In genomic region chr8:123211876-123212275, GRCm38 (mm10) we compare ENCODE assay signal across 8 mouse cellular contexts. TPM values are rescaled to one million over a fixed set of nuclear protein-coding genes. Genes with fewer than 3 reads are reported as not detected.
DNase-seq lines count a peak whose midpoint lies in the region; ATAC-seq and TF ChIP-seq lines count a peak whose summit lies in the region.

No protein-coding gene starts in this region.

- peak overlapping the region; percentile 77 for H3K4me3 ChIP-seq in cerebellum, adult 2 months (replicated peaks; ENCODE audit: insufficient read depth, low read depth, low read length)
- peak overlapping the region; percentile 91 for H3K4me3 ChIP-seq in testis, adult 2 months (ENCODE audit: control insufficient read depth, low read depth, low read length)
- H3K4me3 ChIP-seq in liver, embryonic 11.5 days (ENCODE audit: low read depth, low read length): peak overlapping the region; percentile 99

- peaks cover 2% of the 10 kb centered on the region; the same call in 1 of the 2 replicates for H3K4me1 ChIP-seq in cerebellum, adult 2 months (ENCODE audit: control insufficient read depth, insufficient read depth, low read length)
- peaks cover 3% of the 10 kb centered on the region for H3K4me1 ChIP-seq in testis, adult 2 months (ENCODE audit: control insufficient read depth, insufficient read depth, low read length)
- peaks cover 8% of the 10 kb centered on the region; the same call in 1 of the 2 replicates for H3K4me1 ChIP-seq in liver, embryonic 11.5 days (replicated peaks; ENCODE audit: control insufficient read depth, insufficient read depth, low read length)

- H3K27me3 ChIP-seq in cerebellum, adult 2 months (ENCODE audit: control insufficient read depth, insufficient read depth, low read length): no peaks in the 10 kb centered on the region
- H3K27me3 ChIP-seq in testis, adult 2 months (ENCODE audit: control insufficient read depth, insufficient read depth, low read length): no peaks in the 10 kb centered on the region
- no peaks in the 10 kb centered on the region; the same call in 1 of the 2 replicates for H3K27me3 ChIP-seq in liver, embryonic 11.5 days (replicated peaks; ENCODE audit: control insufficient read depth, insufficient read depth, low read length)

- peak overlapping the region; percentile 99 for H3K9ac ChIP-seq in liver, embryonic 11.5 days (ENCODE audit: low read depth, low read length)

- no peak for TF ChIP-seq CTCF in cerebellum, adult 2 months (IDR thresholded peaks at IDR 0.05; ENCODE audit: borderline replicate concordance, insufficient read depth, low read depth, low read length)
- TF ChIP-seq CTCF in testis, adult 2 months (IDR thresholded peaks at IDR 0.05; ENCODE audit: control insufficient read depth, insufficient read depth, insufficient replicate concordance, low read depth, low read length): no peak

- H3K36me3 ChIP-seq in testis, adult 2 months (ENCODE audit: control insufficient read depth, insufficient read depth, low read length): peaks cover 6% of the 10 kb centered on the region
- peaks cover 17% of the 10 kb centered on the region for H3K36me3 ChIP-seq in liver, embryonic 11.5 days (ENCODE audit: control insufficient read depth, insufficient read depth, low read length)

- 37% methylated on average over 10 of the region's 10 CpGs for WGBS in cerebellum, adult 2 months
- WGBS in liver, embryonic 11.5 days: 37% methylated on average over 10 of the region's 10 CpGs

- H3K9me3 ChIP-seq in liver, embryonic 11.5 days (ENCODE audit: control insufficient read depth, low read length): no peaks in the 10 kb centered on the region

- no peak overlapping the region for H3K27ac ChIP-seq in cerebellum, adult 2 months (ENCODE audit: insufficient read depth, low read length)
- H3K27ac ChIP-seq in testis, adult 2 months (ENCODE audit: control insufficient read depth, insufficient read depth, low read depth, low read length): peak overlapping the region; percentile 69
- H3K27ac ChIP-seq in liver, embryonic 11.5 days (ENCODE audit: low read depth, low read length): peak overlapping the region; percentile 66

- peak overlapping the region; percentile 77 for H3K4me2 ChIP-seq in liver, embryonic 11.5 days

- no peak for ATAC-seq in liver, embryonic 11.5 days (replicated peaks; ENCODE audit: low FRiP score)
- ATAC-seq in granulocyte monocyte progenitor cell, adult 5-6 weeks (replicated peaks; ENCODE audit: poor library complexity, severe bottlenecking): no peak

- TF ChIP-seq POLR2A in cerebellum, adult 2 months (IDR thresholded peaks at IDR 0.05; ENCODE audit: borderline replicate concordance, insufficient read depth, low read length): no peak
- no peak for TF ChIP-seq POLR2A in testis, adult 2 months (IDR thresholded peaks at IDR 0.05; ENCODE audit: control insufficient read depth, low read depth, low read length)

- no peak for DNase-seq in cerebellum, adult 2 months
- DNase-seq in cerebellum, postnatal 25 days: no peak
- no peak for DNase-seq in testis, postnatal 14 days (ENCODE audit: low spot score)
- no peak for DNase-seq in liver, embryonic 11.5 days (ENCODE audit: low spot score)
- no peak for DNase-seq in right cerebral cortex, postnatal 10 days (ENCODE audit: low spot score in 2 of 2)
- no peak for DNase-seq in layer of hippocampus, adult 9-10 months (ENCODE audit: low spot score)

RNA-seq across cellular contexts. Expression of gene Chmp1a, which starts 0.7 kb away (rescaled TPM):
- 95.0 and 98.2 TPM in 2 replicates for polyA plus RNA-seq in cerebellum, adult 2 months (2012; rRNA removed)
- polyA plus RNA-seq in testis, adult 2 months (2012; rRNA removed): 98.1 and 98.4 TPM in 2 replicates
- polyA plus RNA-seq in liver, embryonic 11.5 days (2014; fragmentation: Nextera tagmentation; extraction: Ambion mirVana): 95.4 and 104 TPM in 2 replicates
- 22.6 and 37.6 TPM in 2 replicates for total RNA-seq in granulocyte monocyte progenitor cell, adult 5-6 weeks (2014; fragmentation: Nextera tagmentation)
- total RNA-seq in granulocyte monocyte progenitor cell, adult 5-6 weeks (2017): 28.3 and 35.4 TPM in 2 replicates

RNA-seq across cellular contexts. Expression of gene Spata33, which starts 0.8 kb away (rescaled TPM):
- polyA plus RNA-seq in cerebellum, adult 2 months (2012; rRNA removed): 6.4 TPM in 2 replicates
- polyA plus RNA-seq in testis, adult 2 months (2012; rRNA removed): 921 and 929 TPM in 2 replicates
- 1.4 and 1.7 TPM in 2 replicates for polyA plus RNA-seq in liver, embryonic 11.5 days (2014; fragmentation: Nextera tagmentation; extraction: Ambion mirVana)
- 0.51 and 0.80 TPM in 2 replicates for total RNA-seq in granulocyte monocyte progenitor cell, adult 5-6 weeks (2014; fragmentation: Nextera tagmentation)
- 0.36 and 0.39 TPM in 2 replicates for total RNA-seq in granulocyte monocyte progenitor cell, adult 5-6 weeks (2017)

RNA-seq across cellular contexts. Expression of gene Cdk10, which starts 12.8 kb away (rescaled TPM):
- 92.1 and 97.0 TPM in 2 replicates for polyA plus RNA-seq in cerebellum, adult 2 months (2012; rRNA removed)
- 62.0 and 65.4 TPM in 2 replicates for polyA plus RNA-seq in testis, adult 2 months (2012; rRNA removed)
- 22.8 and 25.0 TPM in 2 replicates for polyA plus RNA-seq in liver, embryonic 11.5 days (2014; fragmentation: Nextera tagmentation; extraction: Ambion mirVana)
- 26.7 and 54.5 TPM in 2 replicates for total RNA-seq in granulocyte monocyte progenitor cell, adult 5-6 weeks (2014; fragmentation: Nextera tagmentation)
- 39.4 and 39.9 TPM in 2 replicates for total RNA-seq in granulocyte monocyte progenitor cell, adult 5-6 weeks (2017)

RNA-seq across cellular contexts. Expression of gene Spata2l, which starts 24.2 kb away (rescaled TPM):
- polyA plus RNA-seq in cerebellum, adult 2 months (2012; rRNA removed): 18.5 and 22.1 TPM in 2 replicates
- polyA plus RNA-seq in testis, adult 2 months (2012; rRNA removed): 34.4 and 35.0 TPM in 2 replicates
- polyA plus RNA-seq in liver, embryonic 11.5 days (2014; fragmentation: Nextera tagmentation; extraction: Ambion mirVana): 2.0 and 2.2 TPM in 2 replicates
- 1.5 and 3.9 TPM in 2 replicates for total RNA-seq in granulocyte monocyte progenitor cell, adult 5-6 weeks (2014; fragmentation: Nextera tagmentation)
- 1.0 and 4.3 TPM in 2 replicates for total RNA-seq in granulocyte monocyte progenitor cell, adult 5-6 weeks (2017)

RNA-seq across cellular contexts. Expression of gene Dpep1, which starts 25.8 kb away (rescaled TPM):
- 0.16 and 0.59 TPM in 2 replicates for polyA plus RNA-seq in cerebellum, adult 2 months (2012; rRNA removed)
- 9.6 and 10.5 TPM in 2 replicates for polyA plus RNA-seq in testis, adult 2 months (2012; rRNA removed)
- 0.52 and 1.3 TPM in 2 replicates for polyA plus RNA-seq in liver, embryonic 11.5 days (2014; fragmentation: Nextera tagmentation; extraction: Ambion mirVana)
- not detected in 2 replicates for total RNA-seq in granulocyte monocyte progenitor cell, adult 5-6 weeks (2014; fragmentation: Nextera tagmentation)
- not detected in 2 replicates for total RNA-seq in granulocyte monocyte progenitor cell, adult 5-6 weeks (2017)

Comparison
In these comparisons a context has a peak if more than half of its experiments do, and no peak if none do; other contexts are left out.
1. RNA of gene Spata33, which starts 0.8 kb away (polyA plus RNA-seq): 921 to 929 TPM in testis, adult 2 months; 6.4 TPM in cerebellum, adult 2 months and 1.4 to 1.7 TPM in liver, embryonic 11.5 days; every median in the first group is over 100 times any median in the second.
2. Peak in every context shown above with its lines, with median percentiles within 50 percentile points of each other: H3K4me3 ChIP-seq.